Mouse (Mus musculus): ENCODE data around the gene Pdhb. TPM values are rescaled to one million over a fixed set of nuclear protein-coding genes. Genes with fewer than 3 reads are reported as not detected.

The Pdhb gene
- polyA plus RNA-seq, 1 experiment from 2014 or later = 296 TPM

DNA sequence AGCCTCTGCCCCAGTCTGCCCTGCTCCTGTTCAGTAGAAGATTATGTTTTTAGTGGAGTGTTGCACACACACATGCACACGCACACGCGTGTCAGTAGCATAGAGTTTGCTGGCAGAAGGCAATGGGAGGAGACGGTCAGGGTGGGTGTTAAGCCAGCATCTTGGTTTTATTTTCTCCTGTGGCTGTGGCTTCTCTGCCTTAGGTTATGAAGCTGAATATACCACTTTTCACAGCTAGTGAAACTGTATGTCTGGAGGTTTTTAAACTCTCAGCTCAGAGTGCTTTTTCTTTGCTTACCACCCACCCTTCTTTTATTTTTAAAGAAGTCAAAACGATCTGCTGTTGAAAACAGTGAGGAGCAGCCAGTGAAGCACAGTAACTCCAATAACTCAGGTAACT is 21.1 kb downstream of the Pdhb start:
- no peak for ATAC-seq (ENCODE audit: low FRiP score)
- Histone ChIP-seq H3K36me3 (peaks cover 64% of the 10 kb centered on the region), H3K9me3 (replicated peaks) (no peaks in the 10 kb centered on the region), H3K4me1 (no peaks in the 10 kb centered on the region), H3K4me3 (replicated peaks) (no peak overlapping the region), H3K27ac (replicated peaks) (no peak overlapping the region), H3K9ac (replicated peaks) (no peak overlapping the region), H3K4me2 (no peak overlapping the region), H3K27me3 (replicated peaks) (no peaks in the 10 kb centered on the region)
- WGBS = 96% methylated on average over 5 of the region's 5 CpGs

DNA sequence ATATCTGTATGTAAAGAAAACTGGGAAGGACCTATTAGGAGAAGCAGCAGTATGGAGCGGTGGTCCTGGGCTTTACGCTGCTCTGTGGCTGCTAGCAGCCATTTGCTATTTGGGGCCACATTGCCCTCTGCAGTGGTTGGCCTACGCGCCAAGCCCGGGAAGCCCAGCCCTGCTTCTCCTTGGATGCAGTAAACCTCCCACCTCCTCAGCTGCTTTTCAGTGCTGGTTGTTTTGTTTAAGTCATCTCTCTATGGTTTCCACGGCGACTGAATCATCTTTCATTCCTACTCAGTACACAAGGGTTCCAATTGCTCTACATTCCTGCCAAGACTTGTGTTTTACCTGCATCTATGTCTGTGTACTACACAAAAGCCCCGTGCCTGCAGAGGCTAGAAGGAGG is 24.0 kb downstream of the Pdhb start:
- H3K9me3 ChIP-seq (replicated peaks) = no peaks in the 10 kb centered on the region
- WGBS = 82% methylated on average over 8 of the region's 8 CpGs
- no peaks in the 10 kb centered on the region for H3K4me1 ChIP-seq
- H3K4me2 ChIP-seq = no peak overlapping the region
- H3K27ac ChIP-seq (replicated peaks) = no peak overlapping the region
- H3K9ac ChIP-seq (replicated peaks) = no peak overlapping the region
- ATAC-seq (ENCODE audit: low FRiP score) = no peak
- no peaks in the 10 kb centered on the region for H3K27me3 ChIP-seq (replicated peaks)
- peaks cover 70% of the 10 kb centered on the region for H3K36me3 ChIP-seq
- H3K4me3 ChIP-seq (replicated peaks) = no peak overlapping the region

DNA sequence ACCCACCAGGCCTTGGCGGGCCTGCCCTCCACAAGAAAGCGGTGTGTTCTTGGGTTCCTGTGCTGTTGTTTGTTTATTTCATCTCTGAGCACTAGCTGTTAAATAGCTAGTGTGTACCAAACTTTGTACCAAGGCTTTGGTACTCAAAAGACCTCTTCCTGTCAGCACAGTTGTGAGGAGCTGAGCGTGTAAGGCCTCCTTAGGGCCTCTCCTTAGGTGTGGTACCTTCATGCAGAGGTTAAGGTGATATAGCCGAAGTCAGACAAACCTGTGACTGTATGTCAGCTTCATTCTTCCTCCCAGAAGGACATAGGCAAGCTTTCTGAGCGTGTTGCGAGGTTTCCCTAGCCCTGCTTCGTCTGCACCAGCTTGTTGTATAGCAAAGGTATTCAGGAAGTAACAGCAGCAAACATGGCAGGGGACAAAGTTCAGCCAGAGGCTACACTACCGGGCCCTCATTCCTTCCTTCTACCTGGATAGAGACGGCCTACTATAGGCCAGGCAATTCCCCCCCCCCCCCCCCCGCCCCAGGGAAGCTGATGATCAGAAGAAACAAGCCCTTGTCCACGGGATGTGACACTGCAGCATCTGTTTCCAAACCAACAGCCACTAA is 26.1 kb downstream of the Pdhb start:
- no peak overlapping the region for H3K4me2 ChIP-seq
- no peaks in the 10 kb centered on the region for H3K9me3 ChIP-seq (replicated peaks)
- 89% methylated on average over 10 of the region's 11 CpGs for WGBS
- no peak overlapping the region for H3K9ac ChIP-seq (replicated peaks)
- peaks cover 69% of the 10 kb centered on the region for H3K36me3 ChIP-seq
- no peak for ATAC-seq (ENCODE audit: low FRiP score)
- no peak overlapping the region for H3K27ac ChIP-seq (replicated peaks)
- H3K4me3 ChIP-seq (replicated peaks) = no peak overlapping the region
- H3K4me1 ChIP-seq = no peaks in the 10 kb centered on the region
- no peaks in the 10 kb centered on the region for H3K27me3 ChIP-seq (replicated peaks)

DNA sequence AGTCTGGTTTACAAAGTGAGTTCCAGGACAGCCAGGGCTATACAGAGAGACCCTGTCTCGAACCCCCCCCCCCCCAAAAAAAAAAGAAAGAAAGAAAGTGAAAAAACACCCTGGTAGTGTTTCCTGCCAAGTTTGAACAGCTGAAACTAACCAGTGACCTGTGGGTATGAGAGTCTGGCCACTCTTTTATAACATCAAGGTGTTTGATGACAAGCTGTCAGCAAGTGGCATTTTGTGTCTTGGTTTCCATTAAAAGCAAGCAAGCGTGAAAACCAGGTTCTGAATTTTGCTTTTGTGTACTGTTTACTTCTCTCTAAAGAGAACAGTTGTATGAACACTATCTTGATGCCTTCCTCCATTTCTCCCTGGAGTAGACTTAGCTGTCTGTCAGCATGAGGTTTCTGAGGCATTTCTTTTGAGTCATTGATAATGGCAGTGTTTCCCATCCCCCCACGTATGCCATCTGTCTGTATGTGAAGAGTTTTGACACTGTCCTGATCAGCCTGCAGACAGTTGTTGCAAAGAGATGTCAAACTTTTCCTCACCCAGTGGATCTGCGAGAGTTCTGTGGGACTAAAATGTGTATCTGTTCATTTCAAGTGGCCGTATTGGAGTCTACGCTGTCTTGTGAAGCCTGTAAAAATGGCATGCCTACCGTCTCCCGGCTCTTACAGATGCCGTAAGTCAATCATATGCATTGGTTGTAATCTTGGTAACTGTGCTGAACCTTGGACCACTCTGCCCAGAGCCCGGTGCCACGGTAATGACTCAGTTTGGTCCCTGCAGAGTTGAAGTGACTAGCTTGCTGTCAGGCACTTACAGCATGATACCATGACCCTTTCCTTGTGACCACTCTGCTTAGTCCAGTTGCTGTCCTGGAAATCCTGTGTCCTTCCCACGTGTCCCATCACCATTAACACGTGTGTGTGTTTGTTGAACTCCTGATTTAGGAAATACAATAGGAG is 26.9 kb downstream of the Pdhb start:
- no peak overlapping the region for H3K4me2 ChIP-seq
- H3K4me1 ChIP-seq = no peaks in the 10 kb centered on the region
- no peak overlapping the region for H3K9ac ChIP-seq (replicated peaks)
- H3K4me3 ChIP-seq (replicated peaks) = no peak overlapping the region
- no peaks in the 10 kb centered on the region for H3K9me3 ChIP-seq (replicated peaks)
- no peaks in the 10 kb centered on the region for H3K27me3 ChIP-seq (replicated peaks)
- peaks cover 69% of the 10 kb centered on the region for H3K36me3 ChIP-seq
- H3K27ac ChIP-seq (replicated peaks) = no peak overlapping the region
- no peak for ATAC-seq (ENCODE audit: low FRiP score)
- WGBS = 92% methylated on average over 13 of the region's 13 CpGs

DNA sequence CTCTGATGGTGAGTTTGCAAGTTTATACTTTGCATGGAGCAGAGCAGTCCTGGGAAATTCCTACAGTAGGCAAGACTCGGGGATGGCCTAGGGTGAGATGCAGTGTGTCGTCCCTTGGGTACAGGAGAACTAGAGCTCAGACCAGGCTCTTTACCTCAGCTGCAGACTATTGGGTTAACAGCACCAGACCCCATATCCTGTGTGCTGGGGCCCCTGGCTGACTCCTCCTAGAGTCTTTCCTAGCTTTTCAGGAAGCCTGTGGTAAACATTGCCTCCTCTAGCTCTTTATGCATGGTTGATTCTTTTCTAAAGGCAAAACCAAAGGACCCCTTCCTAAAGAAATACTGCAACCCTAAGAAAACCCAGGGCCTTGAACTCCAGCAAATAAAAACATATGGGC is 31.7 kb downstream of the Pdhb start:
- H3K27me3 ChIP-seq (replicated peaks) = no peaks in the 10 kb centered on the region
- WGBS = 65% methylated on average over 2 of the region's 2 CpGs
- no peaks in the 10 kb centered on the region for H3K4me1 ChIP-seq
- no peak overlapping the region for H3K27ac ChIP-seq (replicated peaks)
- no peak for ATAC-seq (ENCODE audit: low FRiP score)
- H3K36me3 ChIP-seq = peaks cover 77% of the 10 kb centered on the region
- no peak overlapping the region for H3K4me2 ChIP-seq
- no peaks in the 10 kb centered on the region for H3K9me3 ChIP-seq (replicated peaks)
- H3K9ac ChIP-seq (replicated peaks) = no peak overlapping the region
- H3K4me3 ChIP-seq (replicated peaks) = no peak overlapping the region

DNA sequence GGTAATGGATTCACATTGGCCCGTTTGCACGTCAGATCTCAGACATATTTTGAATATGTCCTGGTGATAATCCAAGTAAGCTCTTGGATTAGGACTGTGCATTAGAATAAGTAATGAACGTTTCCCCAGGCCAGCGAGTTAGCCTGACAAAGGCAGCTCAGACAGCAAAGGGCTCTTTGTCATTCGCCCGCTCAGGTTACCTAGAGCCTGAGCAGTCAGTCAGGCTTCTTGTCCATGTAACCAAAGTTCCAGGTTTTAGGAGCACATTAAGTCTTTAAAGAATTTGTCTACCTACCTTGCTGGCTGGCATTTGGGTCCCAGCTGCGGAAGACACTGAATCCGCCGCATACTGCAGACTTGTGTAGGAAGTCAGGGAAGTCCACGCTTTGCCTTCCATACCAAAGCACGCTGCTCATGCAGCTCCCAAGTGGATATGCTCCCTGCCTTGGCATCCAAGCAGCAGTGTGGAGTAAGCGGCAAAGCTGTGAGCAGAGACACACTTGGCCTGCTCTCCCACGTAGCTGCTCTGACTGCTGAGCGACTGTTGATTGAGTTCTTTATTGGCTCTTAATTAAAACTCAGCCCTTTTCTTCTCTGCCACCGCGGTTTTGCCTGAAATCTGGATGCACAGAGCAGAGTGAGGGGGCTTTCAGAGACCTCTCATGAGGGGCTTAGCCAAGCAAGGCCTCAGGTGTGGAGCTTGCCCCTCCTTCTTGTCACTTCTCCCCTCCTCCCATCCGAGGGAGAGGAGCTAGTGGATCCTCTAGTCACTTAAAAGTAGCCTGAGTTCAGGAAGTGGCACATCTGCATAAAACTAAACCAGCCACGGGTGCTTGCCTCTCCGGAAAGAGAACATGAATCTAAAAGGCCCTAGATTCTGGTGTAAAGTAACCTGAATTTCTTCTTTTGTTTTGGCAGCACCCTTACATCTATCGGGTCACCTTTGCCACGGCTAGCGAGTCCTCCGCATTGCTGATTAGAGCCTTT is 32.8 kb downstream of the Pdhb start:
- Histone ChIP-seq H3K4me2 (no peak overlapping the region), H3K9me3 (replicated peaks) (no peaks in the 10 kb centered on the region), H3K9ac (replicated peaks) (no peak overlapping the region), H3K27me3 (replicated peaks) (no peaks in the 10 kb centered on the region), H3K4me1 (no peaks in the 10 kb centered on the region), H3K4me3 (replicated peaks) (no peak overlapping the region), H3K27ac (replicated peaks) (no peak overlapping the region), H3K36me3 (peaks cover 76% of the 10 kb centered on the region)
- WGBS = 57% methylated on average over 23 of the region's 23 CpGs
- ATAC-seq (ENCODE audit: low FRiP score) = no peak

DNA sequence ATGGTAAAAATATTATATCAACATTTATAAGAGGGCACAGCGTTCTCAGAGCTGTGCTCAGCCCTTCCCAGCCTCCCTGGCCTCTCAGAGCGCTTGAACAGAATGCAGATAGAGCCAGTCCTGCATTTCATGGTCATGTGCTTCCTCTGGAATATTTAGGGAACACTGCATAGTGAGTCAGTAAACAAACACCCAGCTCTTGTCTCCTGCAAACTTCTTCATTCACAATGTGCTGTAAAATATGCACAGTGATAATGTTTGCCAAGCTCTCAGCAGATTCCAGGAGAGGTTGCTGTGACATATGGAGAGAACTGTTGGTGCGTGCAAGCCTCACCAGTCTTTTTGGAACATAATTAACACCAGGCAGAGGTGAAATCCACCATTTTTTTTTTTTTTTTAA is 37.7 kb downstream of the Pdhb start:
- peaks cover 60% of the 10 kb centered on the region for H3K36me3 ChIP-seq
- WGBS = 59% methylated on average over 3 of the region's 3 CpGs
- no peak for ATAC-seq (ENCODE audit: low FRiP score)
- no peak overlapping the region for H3K27ac ChIP-seq (replicated peaks)
- no peaks in the 10 kb centered on the region for H3K9me3 ChIP-seq (replicated peaks)
- no peak overlapping the region for H3K4me3 ChIP-seq (replicated peaks)
- H3K4me2 ChIP-seq = no peak overlapping the region
- no peak overlapping the region for H3K9ac ChIP-seq (replicated peaks)
- no peaks in the 10 kb centered on the region for H3K27me3 ChIP-seq (replicated peaks)
- H3K4me1 ChIP-seq = no peaks in the 10 kb centered on the region; the same call in 1 of the 2 replicates

DNA sequence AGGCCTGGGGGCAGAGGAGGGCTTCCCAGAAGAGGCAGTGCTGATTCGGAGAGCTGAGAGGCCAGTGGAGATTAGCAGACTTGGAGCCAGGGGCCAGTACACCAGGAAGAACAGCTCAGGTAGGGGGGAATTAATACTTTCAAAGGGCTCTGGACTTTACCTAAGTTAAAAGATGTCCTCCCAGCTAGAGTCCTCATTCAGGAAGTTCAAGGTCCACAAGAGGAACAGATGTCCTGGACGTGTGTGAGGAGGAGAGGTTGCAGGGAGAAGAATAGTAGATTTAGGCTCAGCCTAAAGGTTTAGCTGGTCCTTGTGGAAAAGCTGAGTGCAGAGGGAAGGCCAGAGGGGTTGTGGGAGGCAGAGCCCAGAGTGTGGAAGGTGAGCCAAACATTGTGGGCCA is 38.6 kb downstream of the Pdhb start:
- 80% methylated on average over 2 of the region's 2 CpGs for WGBS
- ATAC-seq (ENCODE audit: low FRiP score) = no peak
- peaks cover 51% of the 10 kb centered on the region for H3K36me3 ChIP-seq
- no peaks in the 10 kb centered on the region; the same call in 1 of the 2 replicates for H3K4me1 ChIP-seq
- H3K4me3 ChIP-seq (replicated peaks) = no peak overlapping the region
- no peaks in the 10 kb centered on the region for H3K27me3 ChIP-seq (replicated peaks)
- no peak overlapping the region for H3K9ac ChIP-seq (replicated peaks)
- no peak overlapping the region for H3K4me2 ChIP-seq
- H3K27ac ChIP-seq (replicated peaks) = no peak overlapping the region
- H3K9me3 ChIP-seq (replicated peaks) = no peaks in the 10 kb centered on the region

DNA sequence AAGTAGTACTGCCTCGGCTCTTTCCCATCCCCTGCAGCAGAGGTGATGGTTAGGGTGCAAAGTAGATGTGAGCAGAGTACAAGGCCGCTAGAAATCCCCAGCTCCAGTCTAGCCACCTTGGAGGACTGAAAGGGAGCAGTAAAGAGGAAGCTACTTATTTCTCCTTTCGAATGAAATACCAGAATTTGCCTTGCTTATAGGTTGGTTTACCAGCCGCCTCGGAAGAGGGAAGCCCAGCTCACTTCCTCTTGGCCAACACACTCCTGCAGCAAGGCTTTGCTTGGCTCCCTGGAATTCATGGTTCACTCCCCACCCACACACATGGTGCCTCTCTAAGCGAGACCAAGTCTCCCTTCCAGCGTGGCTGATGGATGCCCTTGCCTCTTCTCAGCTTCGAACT is 40.0 kb downstream of the Pdhb start:
- WGBS = 86% methylated on average over 8 of the region's 8 CpGs

DNA sequence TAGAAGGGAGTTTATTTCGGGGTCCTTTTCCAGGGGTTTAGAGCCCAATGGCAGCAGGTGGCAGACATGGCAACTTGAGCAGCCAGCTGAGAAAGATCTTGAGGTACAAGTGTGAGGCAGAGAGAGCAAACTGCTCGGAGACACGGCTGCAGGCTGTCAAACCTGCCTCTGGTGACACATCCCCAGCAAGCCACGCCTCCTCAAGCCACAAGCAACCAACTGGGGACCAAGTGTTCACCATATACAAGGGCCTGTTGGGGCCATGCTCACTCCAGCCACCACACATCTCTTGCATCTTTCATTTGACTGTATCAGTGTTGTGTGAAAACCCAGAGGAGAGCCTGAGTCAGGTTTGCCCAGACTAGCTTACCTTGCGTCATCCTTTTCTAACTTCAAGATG is 44.9 kb downstream of the Pdhb start:
- Histone ChIP-seq H3K36me3 (peaks cover 44% of the 10 kb centered on the region), H3K27ac (replicated peaks) (no peak overlapping the region)

More for the DNA sequence above, 40.0 kb downstream of the Pdhb start:
- H3K27me3 ChIP-seq (replicated peaks) = no peaks in the 10 kb centered on the region
- peaks cover 40% of the 10 kb centered on the region for H3K36me3 ChIP-seq
- H3K9ac ChIP-seq (replicated peaks) = no peak overlapping the region
- H3K4me2 ChIP-seq = no peak overlapping the region
- H3K4me3 ChIP-seq (replicated peaks) = no peak overlapping the region
- H3K27ac ChIP-seq (replicated peaks) = no peak overlapping the region
- ATAC-seq (ENCODE audit: low FRiP score) = no peak
- H3K4me1 ChIP-seq = no peaks in the 10 kb centered on the region; the same call in 1 of the 2 replicates
- H3K9me3 ChIP-seq (replicated peaks) = no peaks in the 10 kb centered on the region

DNA sequence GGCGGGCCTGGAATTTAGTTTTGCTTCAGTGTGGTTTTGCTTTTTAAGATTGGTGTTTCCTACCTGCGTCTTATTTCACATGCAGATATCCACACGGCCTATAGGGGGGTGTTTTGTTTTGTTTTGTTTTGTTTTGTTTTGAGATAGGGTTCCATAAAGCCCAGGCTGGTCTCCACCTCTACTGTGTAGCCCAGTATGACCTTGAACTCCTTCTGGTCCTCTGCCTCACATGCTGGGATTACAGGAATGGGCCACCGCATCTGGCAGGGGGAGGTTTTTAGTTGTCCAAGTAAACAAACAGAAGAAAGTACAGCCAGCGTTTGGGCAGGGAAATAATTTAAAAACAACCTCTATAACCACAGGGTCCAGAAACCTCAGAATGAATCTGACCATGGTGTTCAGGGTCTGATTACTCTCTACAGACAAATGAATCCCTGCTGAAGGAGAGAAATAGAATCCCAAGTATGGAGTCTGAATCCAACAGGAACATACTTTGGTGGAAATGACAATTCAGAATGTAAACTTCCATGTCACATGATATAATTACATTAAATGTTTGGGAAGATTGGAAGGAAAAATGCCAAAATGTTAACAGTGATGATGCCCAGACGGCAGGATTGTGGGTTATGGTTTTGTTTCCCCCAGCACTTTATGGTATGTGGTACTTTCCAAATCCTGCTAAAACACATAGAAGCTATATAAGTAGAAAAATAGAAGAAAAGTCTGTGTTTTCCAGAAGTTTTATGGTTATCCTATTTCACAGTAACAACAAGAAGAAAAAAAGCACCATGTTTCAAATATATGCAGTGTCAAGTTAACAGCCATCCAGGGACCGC is 48.6 kb downstream of the Pdhb start:
- no peak overlapping the region for H3K27ac ChIP-seq (replicated peaks)
- no peak overlapping the region for H3K4me3 ChIP-seq (replicated peaks)
- H3K4me1 ChIP-seq = no peaks in the 10 kb centered on the region
- no peaks in the 10 kb centered on the region for H3K27me3 ChIP-seq (replicated peaks)
- no peaks in the 10 kb centered on the region for H3K9me3 ChIP-seq (replicated peaks)
- no peak overlapping the region for H3K9ac ChIP-seq (replicated peaks)
- WGBS = 87% methylated on average over 7 of the region's 7 CpGs
- peaks cover 45% of the 10 kb centered on the region for H3K36me3 ChIP-seq
- H3K4me2 ChIP-seq = no peak overlapping the region
- ATAC-seq (ENCODE audit: low FRiP score) = no peak

More for the DNA sequence above, 44.9 kb downstream of the Pdhb start:
- no peak overlapping the region for H3K4me2 ChIP-seq
- no peak for ATAC-seq (ENCODE audit: low FRiP score)
- no peaks in the 10 kb centered on the region for H3K4me1 ChIP-seq
- WGBS = 78% methylated on average over 5 of the region's 5 CpGs
- no peaks in the 10 kb centered on the region for H3K9me3 ChIP-seq (replicated peaks)
- H3K9ac ChIP-seq (replicated peaks) = no peak overlapping the region
- no peak overlapping the region for H3K4me3 ChIP-seq (replicated peaks)
- no peaks in the 10 kb centered on the region for H3K27me3 ChIP-seq (replicated peaks)
